Mouse (Mus musculus) midbrain, postnatal 0 days (tissue): ENCODE data around the gene Tnfrsf26. TPM values are rescaled to one million over a fixed set of nuclear protein-coding genes. Genes with fewer than 3 reads are reported as not detected.

Experiments used
- ATAC-seq: fragments of 200-750 bp; cut with Nextera tagmentation; 2 replicates; pipeline ENCODE4 v1.8.0; 2017; ENCODE audit warnings: moderate number of reproducible peaks, mild to moderate bottlenecking, moderate TSS enrichment, moderate library complexity; ENCODE audit not compliant: low FRiP score
- DNase-seq: peaks from one replicate; pipeline ENCODE4 v3.0.0-alpha.2; 2015; ENCODE audit warnings: low spot score
- H3K27ac ChIP-seq: fragments of 300-500 bp; sonication (generic); 2 replicates; pipeline ENCODE4 v1.5.1; 2014; ENCODE audit warnings: low read depth, mild to moderate bottlenecking, low read length, mixed read lengths
- H3K27me3 ChIP-seq: fragments of 300-500 bp; sonication (generic); 2 replicates; pipeline ENCODE4 v1.6.1; 2014; ENCODE audit warnings: low read length, control low read depth, mixed read lengths; ENCODE audit not compliant: insufficient read depth
- H3K36me3 ChIP-seq: fragments of 300-500 bp; sonication (generic); 2 replicates; pipeline ENCODE4 v1.6.1; 2014; ENCODE audit warnings: low read length, control low read depth, mixed read lengths; ENCODE audit not compliant: insufficient read depth
- H3K4me1 ChIP-seq: fragments of 300-500 bp; sonication (generic); 2 replicates; pipeline ENCODE4 v1.6.1; 2014; ENCODE audit warnings: mild to moderate bottlenecking, control low read depth, antibody characterized with exemption, low read length, mixed read lengths; ENCODE audit not compliant: insufficient read depth
- H3K4me2 ChIP-seq: fragments of 300-500 bp; sonication (generic); 2 replicates; pipeline ENCODE4 v1.6.1; 2014; ENCODE audit warnings: low read depth, mild to moderate bottlenecking, low read length, mixed read lengths; ENCODE audit not compliant: poor library complexity, severe bottlenecking
- H3K4me3 ChIP-seq: fragments of 300-500 bp; sonication (generic); 2 replicates; pipeline ENCODE4 v1.5.1; 2014; ENCODE audit warnings: low read depth, mild to moderate bottlenecking, low read length, moderate library complexity
- H3K9ac ChIP-seq: fragments of 300-500 bp; sonication (generic); replicated peaks from 2 replicates; pipeline ENCODE4 v1.6.1; 2014; ENCODE audit warnings: mild to moderate bottlenecking, low read length, moderate library complexity, mixed read lengths; ENCODE audit not compliant: poor library complexity, severe bottlenecking
- H3K9me3 ChIP-seq: fragments of 300-500 bp; sonication (generic); 2 replicates; pipeline ENCODE4 v1.6.1; 2016; ENCODE audit warnings: low read length, control low read depth
- CTCF ChIP-seq: IDR thresholded peaks from 2 replicates; pipeline ENCODE4 v1.5.1; 2016; ENCODE audit warnings: antibody characterized with exemption, mild to moderate bottlenecking
- WGBS: fragments of 180-500 bp; shearing (Covaris S2); extraction: QIAGEN DNeasy Blood & Tissue Kit; methylation state at CpG from one replicate; pipeline ENCODE4 v1.1.7; 2014; 5-methylcytosine and 5-hydroxymethylcytosine counted together
- microRNA-seq: library from miRNA; unstranded; fragments of <30 nt; microRNA quantifications from one replicate; pipeline ENCODE4, GENCODE M21; 2016; ENCODE audit warnings: borderline number of aligned reads
- polyA plus RNA-seq: library from polyadenylated mRNA; unstranded; fragments of >200 nt; fragmentation: Nextera tagmentation; extraction: Ambion mirVana; gene quantifications from 2 replicates; pipeline ENCODE4 v1.2.1, GENCODE M21; 2015
- total RNA-seq: library from RNA; depleted of rRNA; stranded (reverse); fragments of >200 nt; gene quantifications from 2 replicates; pipeline ENCODE4 v1.2.3, GENCODE M21; 2014; rRNA removed

Gene Tnfrsf26
- total and polyA plus RNA-seq, 2 experiments from 2014 or later, result 0.05 to 0.11 TPM

DNA sequence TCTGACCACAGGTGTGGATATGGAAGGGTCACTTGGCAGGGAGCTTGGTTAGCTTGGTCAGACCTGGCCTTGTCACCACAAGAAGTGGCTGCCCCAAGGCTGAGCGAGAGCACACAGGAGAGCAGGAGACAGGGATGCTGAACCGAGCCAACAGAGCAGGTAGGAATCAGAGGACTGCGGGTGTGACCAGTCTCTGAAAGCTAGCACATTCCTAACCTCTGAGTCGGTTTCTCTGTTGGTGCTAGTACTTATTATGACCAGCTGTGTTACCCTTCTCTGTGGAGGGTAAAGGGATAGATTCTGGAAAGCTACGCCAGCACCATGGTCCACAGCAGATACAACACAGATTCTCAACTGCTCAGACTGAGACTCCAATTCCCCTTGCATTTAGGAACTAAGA, 64.7 kb downstream of the Tnfrsf26 start:
- Histone ChIP-seq H3K9ac (no peak overlapping the region), H3K27ac (no peak overlapping the region), H3K4me3 (no peak overlapping the region), H3K36me3 (peaks cover 82% of the 10 kb centered on the region), H3K4me2 (no peak overlapping the region), H3K4me1 (no peaks in the 10 kb centered on the region), H3K9me3 (no peaks in the 10 kb centered on the region), H3K27me3 (no peaks in the 10 kb centered on the region)
- no peak for TF ChIP-seq CTCF
- 97% methylated on average over 5 of the region's 5 CpGs for WGBS
- no peak for DNase-seq
- no peak for ATAC-seq

Small RNA genes within 50 kb of the gene (microRNA-seq; reads per million reads assigned to microRNA genes)
- gene Mir7064, result 3.7 reads per million, percentile 4 among the genes with 10 or more reads in this experiment

Other genes starting within 250 kb of the Tnfrsf26 start
- gene Cdkn1c, start 167.7 kb downstream of the Tnfrsf26 start, total RNA-seq, result 107 and 131 TPM in 2 replicates
- gene Cdkn1c, start 167.7 kb downstream of the Tnfrsf26 start, polyA plus RNA-seq, result 111 and 115 TPM in 2 replicates
- gene Slc22a18, start 155.0 kb downstream of the Tnfrsf26 start, total RNA-seq, result 0.33 and 0.47 TPM in 2 replicates
- gene Slc22a18, start 155.0 kb downstream of the Tnfrsf26 start, polyA plus RNA-seq, result 0.71 and 0.86 TPM in 2 replicates
- 10.0 TPM in 1 of 2 replicates, not detected in the other for gene Phlda2, start 125.6 kb downstream of the Tnfrsf26 start, total RNA-seq
- gene Phlda2, start 125.6 kb downstream of the Tnfrsf26 start, polyA plus RNA-seq, result 0.51 TPM in 1 of 2 replicates, not detected in the other
- 138 and 173 TPM in 2 replicates for gene Nap1l4, start 79.6 kb downstream of the Tnfrsf26 start, total RNA-seq
- 258 and 263 TPM in 2 replicates for gene Nap1l4, start 79.6 kb downstream of the Tnfrsf26 start, polyA plus RNA-seq
- 44.5 and 63.0 TPM in 2 replicates for gene Cars, start 28.6 kb downstream of the Tnfrsf26 start, total RNA-seq
- 75.4 and 76.2 TPM in 2 replicates for gene Cars, start 28.6 kb downstream of the Tnfrsf26 start, polyA plus RNA-seq
- gene Tnfrsf22, start 20.9 kb upstream of the Tnfrsf26 start, total RNA-seq, result 1.6 and 2.6 TPM in 2 replicates
- gene Tnfrsf22, start 20.9 kb upstream of the Tnfrsf26 start, polyA plus RNA-seq, result 4.9 and 6.7 TPM in 2 replicates
- 1.2 and 1.6 TPM in 2 replicates for gene Tnfrsf23, start 57.1 kb upstream of the Tnfrsf26 start, total RNA-seq
- gene Tnfrsf23, start 57.1 kb upstream of the Tnfrsf26 start, polyA plus RNA-seq, result 0.93 and 1.7 TPM in 2 replicates
- 47.7 and 52.6 TPM in 2 replicates for gene Osbpl5, start 128.3 kb upstream of the Tnfrsf26 start, total RNA-seq
- gene Osbpl5, start 128.3 kb upstream of the Tnfrsf26 start, polyA plus RNA-seq, result 26.7 and 30.2 TPM in 2 replicates
- gene Mrgprg, start 138.3 kb upstream of the Tnfrsf26 start, total RNA-seq, result 0.14 and 0.27 TPM in 2 replicates
- not detected in 2 replicates for gene Mrgprg, start 138.3 kb upstream of the Tnfrsf26 start, polyA plus RNA-seq
- gene Mrgpre, start 155.8 kb upstream of the Tnfrsf26 start, total RNA-seq, result 8.0 and 10.1 TPM in 2 replicates
- gene Mrgpre, start 155.8 kb upstream of the Tnfrsf26 start, polyA plus RNA-seq, result 11.6 and 12.4 TPM in 2 replicates
- 6.9 and 13.1 TPM in 2 replicates for gene Nadsyn1, start 194.1 kb upstream of the Tnfrsf26 start, total RNA-seq
- gene Nadsyn1, start 194.1 kb upstream of the Tnfrsf26 start, polyA plus RNA-seq, result 3.5 and 5.8 TPM in 2 replicates
- 63.4 and 66.0 TPM in 2 replicates for gene Dhcr7, start 194.4 kb upstream of the Tnfrsf26 start, total RNA-seq
- gene Dhcr7, start 194.4 kb upstream of the Tnfrsf26 start, polyA plus RNA-seq, result 74.7 and 80.4 TPM in 2 replicates
- not detected in 2 replicates for gene Gm498, start 238.1 kb upstream of the Tnfrsf26 start, total RNA-seq
- gene Gm498, start 238.1 kb upstream of the Tnfrsf26 start, polyA plus RNA-seq, result not detected in 2 replicates